Mouse (Mus musculus): Measurements from ENCODE around the gene Cerkl. TPM values are rescaled to one million over a fixed set of nuclear protein-coding genes. Genes with fewer than 3 reads are reported as not detected.

Gene Cerkl
- 0.82 and 1.2 TPM in 2 replicates for polyA plus RNA-seq (2012; ENCODE audit: low replicate concordance)

GRCm38 (mm10) chr2:79456575-79457349, at the start of gene Cerkl, which contains the start of gene Neurod1:
Cerkl (minus strand) TSS chr2:79456785.
Neurod1 (minus strand) TSS chr2:79456751.

Other genes starting within 250 kb of the Cerkl start
- 17.7 and 34.1 TPM in 2 replicates for gene Itga4, start 201.4 kb downstream of the Cerkl start, polyA plus RNA-seq (2012; ENCODE audit: low replicate concordance)
- not detected in 2 replicates for gene Neurod1, start within 50 bp of the Cerkl start, polyA plus RNA-seq (2012; ENCODE audit: low replicate concordance)
- 4.4 and 17.1 TPM in 2 replicates for gene Itprid2, start 178.6 kb upstream of the Cerkl start, polyA plus RNA-seq (2012; ENCODE audit: low replicate concordance)

Measured in leukemia stem cell, adult 10-12 weeks (primary cell).